Mouse (Mus musculus) stomach, postnatal 0 days (tissue): ENCODE data around the gene Clba1. TPM values are rescaled to one million over a fixed set of nuclear protein-coding genes. Genes with fewer than 3 reads are reported as not detected.

ENCODE experiments used
- ATAC-seq: fragments of 200-750 bp; cut with Nextera tagmentation; 2 replicates; pipeline ENCODE4 v1.8.0; 2017; ENCODE audit not compliant: low FRiP score, low TSS enrichment
- DNase-seq: peaks from one replicate; pipeline ENCODE4 v3.0.0-alpha.2; 2016; ENCODE audit warnings: low spot score
- H3K27ac ChIP-seq: fragments of 300-500 bp; sonication (generic); replicated peaks from 2 replicates; pipeline ENCODE4 v1.5.1; 2014; ENCODE audit warnings: mild to moderate bottlenecking, control low read depth
- H3K27me3 ChIP-seq: fragments of 300-500 bp; sonication (generic); 2 replicates; pipeline ENCODE4 v1.6.1; 2014; ENCODE audit warnings: low read length; ENCODE audit not compliant: control insufficient read depth, insufficient read depth
- H3K36me3 ChIP-seq: fragments of 300-500 bp; sonication (generic); 2 replicates; pipeline ENCODE4 v1.6.1; 2014; ENCODE audit warnings: low read length, mixed read lengths; ENCODE audit not compliant: control insufficient read depth, insufficient read depth
- H3K4me1 ChIP-seq: fragments of 300-500 bp; sonication (generic); replicated peaks from 2 replicates; pipeline ENCODE4 v1.6.1; 2014; ENCODE audit warnings: antibody characterized with exemption; ENCODE audit not compliant: control insufficient read depth, insufficient read depth
- H3K4me2 ChIP-seq: fragments of 300-500 bp; sonication (generic); replicated peaks from 2 replicates; pipeline ENCODE4 v1.6.1; 2014; ENCODE audit warnings: low read depth, mild to moderate bottlenecking, control low read depth, moderate library complexity
- H3K4me3 ChIP-seq: fragments of 300-500 bp; sonication (generic); 2 replicates; pipeline ENCODE4 v1.5.1; 2014; ENCODE audit warnings: low read depth, low read length, control low read depth
- H3K9ac ChIP-seq: fragments of 300-500 bp; sonication (generic); 2 replicates; pipeline ENCODE4 v1.6.1; 2014; ENCODE audit warnings: mild to moderate bottlenecking, low read length, control low read depth, mixed read lengths
- H3K9me3 ChIP-seq: fragments of 300-500 bp; sonication (generic); 2 replicates; pipeline ENCODE4 v1.6.1; 2016; ENCODE audit warnings: low read length; ENCODE audit not compliant: control insufficient read depth
- CTCF ChIP-seq: IDR thresholded peaks from 2 replicates; pipeline ENCODE4 v1.5.1; 2016; ENCODE audit warnings: antibody characterized with exemption, low read depth, mild to moderate bottlenecking, moderate library complexity
- EP300 ChIP-seq: optimal IDR thresholded peaks from 2 replicates; pipeline ENCODE3; 2016; ENCODE audit warnings: antibody characterized with exemption
- WGBS: fragments of 180-500 bp; shearing (Covaris S2); extraction: QIAGEN DNeasy Blood & Tissue Kit; methylation state at CpG from one replicate; pipeline ENCODE4 v1.1.7; 2014; 5-methylcytosine and 5-hydroxymethylcytosine counted together
- polyA plus RNA-seq: library from polyadenylated mRNA; unstranded; fragments of >200 nt; fragmentation: Nextera tagmentation; extraction: Ambion mirVana; gene quantifications from 2 replicates; pipeline ENCODE4 v1.2.1, GENCODE M21; 2015

Gene Clba1
- 6.8 and 7.0 TPM in 2 replicates for polyA plus RNA-seq

DNA sequence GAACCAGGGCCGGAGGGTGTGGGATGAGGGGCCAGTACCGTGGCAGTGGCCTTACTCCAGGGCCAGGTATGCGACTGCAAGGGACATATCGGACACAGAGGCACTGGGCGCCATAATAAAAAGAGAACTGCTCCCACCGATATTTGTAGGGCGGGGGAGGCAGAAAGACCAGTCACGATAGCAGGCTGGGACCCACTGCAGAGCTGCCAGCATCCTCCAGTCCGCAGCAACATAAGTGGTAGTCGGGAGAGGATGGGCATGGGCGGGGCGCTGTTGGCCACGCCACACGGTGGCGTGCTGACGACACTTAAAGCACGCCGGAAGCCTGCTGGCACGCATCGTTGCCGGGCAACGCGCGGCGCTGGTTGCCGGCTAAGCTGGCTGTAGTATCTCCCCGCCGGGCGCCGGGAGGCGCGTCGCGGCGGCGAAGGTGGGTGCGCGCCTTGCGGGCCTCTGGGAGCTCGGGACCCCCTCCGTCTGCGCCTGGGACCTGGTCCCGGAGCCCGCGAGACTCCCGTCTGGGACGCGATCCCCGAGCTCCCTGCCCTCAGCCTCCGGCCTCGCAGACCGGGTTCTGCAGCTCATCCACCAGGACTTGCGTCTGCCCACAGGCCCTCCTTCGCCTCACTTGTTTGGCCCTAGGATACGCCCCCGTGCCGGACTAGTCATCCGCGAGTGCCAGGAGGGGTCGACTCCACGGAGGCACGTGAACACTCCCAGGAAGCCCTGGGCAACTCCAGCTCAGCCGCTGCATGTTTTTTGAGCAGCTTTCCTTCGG is at the start of gene Clba1:
Gene Clba1, plus strand, starts transcription at position 351 of the 778 bp plus-strand sequence.
- Histone ChIP-seq H3K36me3 (no peaks in the 10 kb centered on the region; the same call in 1 of the 2 replicates), H3K9ac (peak within 1 kb of the TSS; percentile 68), H3K27me3 (no peaks in the 10 kb centered on the region), H3K27ac (peak within 1 kb of the TSS; percentile 40; the same call in 1 of the 2 replicates), H3K9me3 (no peaks in the 10 kb centered on the region), H3K4me3 (peak within 1 kb of the TSS; percentile 64), H3K4me2 (peak within 1 kb of the TSS; percentile 95), H3K4me1 (no peaks in the 10 kb centered on the region)
- ATAC-seq (peak; percentile 88), DNase-seq (peak; percentile 93)
- TF ChIP-seq CTCF, result peak; percentile 72
- TF ChIP-seq EP300, result no peak
- WGBS, result 2% methylated on average over 53 of the region's 64 CpGs

DNA sequence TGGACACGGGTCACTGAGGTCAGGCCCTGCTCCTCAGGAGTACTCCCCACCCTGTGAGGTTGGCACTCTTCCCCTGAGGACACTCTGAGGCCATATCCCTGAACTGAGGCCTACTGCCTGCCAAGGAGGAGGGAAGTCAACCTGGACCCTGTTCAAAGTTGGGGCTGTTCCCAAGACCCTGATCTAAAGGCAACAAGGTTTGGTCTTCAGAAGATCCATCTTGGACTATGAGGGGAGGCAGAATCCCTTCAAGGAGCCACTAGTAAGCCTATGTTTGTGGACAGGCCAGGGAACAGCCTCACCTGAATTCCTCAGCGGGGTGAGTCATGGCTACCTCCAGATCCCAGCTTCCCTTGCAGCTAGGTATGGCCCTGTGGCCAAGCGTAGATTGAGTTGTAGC is 49.3 kb upstream of the Clba1 start:
- no peaks in the 10 kb centered on the region for H3K4me1 ChIP-seq

DNA sequence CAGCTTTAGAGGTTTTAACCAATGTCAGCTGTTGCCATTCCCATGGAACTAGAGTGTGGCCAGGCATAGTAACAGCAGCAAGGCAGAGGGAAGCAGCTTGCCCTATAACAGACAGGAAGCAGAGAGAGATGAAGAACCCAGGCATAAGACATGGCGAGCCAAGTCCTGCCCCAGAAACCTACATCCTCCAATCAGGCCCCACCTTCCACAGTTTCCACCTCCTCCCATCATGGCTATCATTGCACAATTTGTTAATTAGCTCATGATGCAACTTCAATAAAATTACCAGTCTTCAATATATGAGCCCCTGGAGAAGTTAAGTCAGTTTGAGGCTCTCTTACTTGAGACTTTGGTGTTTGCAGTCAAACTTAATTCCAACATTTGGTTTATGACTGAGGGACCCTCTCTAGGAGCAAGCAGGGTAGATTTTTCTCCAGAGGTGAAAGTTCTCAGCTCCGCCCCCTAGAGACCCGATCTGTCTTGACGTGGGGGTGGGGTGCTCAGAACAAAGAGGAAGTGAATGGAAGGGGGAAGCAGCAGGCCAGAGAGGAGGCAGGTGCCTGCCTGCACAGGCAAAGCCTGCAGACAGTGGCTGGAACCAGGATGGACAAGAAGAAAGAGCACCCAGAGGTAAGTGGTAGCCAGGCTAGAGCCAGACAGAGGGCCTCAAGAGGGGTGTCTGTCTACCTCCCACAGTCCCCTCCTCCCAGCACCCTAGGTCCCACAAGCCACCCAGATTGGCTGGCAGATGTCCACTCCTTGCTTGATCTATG is 48.4 kb upstream of the Clba1 start, which contains the start of gene Pld4:
Gene Pld4, plus strand, starts transcription at position 502 of the 773 bp plus-strand sequence.
- H3K27me3 ChIP-seq, result no peaks in the 10 kb centered on the region
- no peak within 1 kb of the TSS for H3K27ac ChIP-seq
- TF ChIP-seq EP300, result no peak
- no peak for TF ChIP-seq CTCF
- no peak within 1 kb of the TSS for H3K9ac ChIP-seq
- H3K9me3 ChIP-seq, result no peaks in the 10 kb centered on the region
- ATAC-seq (0 out of 2 replicates have a peak, but pooled peaks have one; percentile 27), DNase-seq (no peak)
- H3K36me3 ChIP-seq, result no peaks in the 10 kb centered on the region
- no peak within 1 kb of the TSS for H3K4me3 ChIP-seq
- no peaks in the 10 kb centered on the region for H3K4me1 ChIP-seq
- no peak within 1 kb of the TSS for H3K4me2 ChIP-seq
- 34% methylated on average over 4 of the region's 4 CpGs for WGBS

More for the DNA sequence above, 49.3 kb upstream of the Clba1 start:
- WGBS, result 96% methylated on average over 3 of the region's 3 CpGs
- ATAC-seq (0 out of 2 replicates have a peak, but pooled peaks have one; percentile 32), DNase-seq (no peak)
- H3K27ac ChIP-seq, result no peak overlapping the region
- no peaks in the 10 kb centered on the region for H3K36me3 ChIP-seq
- H3K9me3 ChIP-seq, result no peaks in the 10 kb centered on the region
- H3K4me2 ChIP-seq, result no peak overlapping the region
- no peak overlapping the region for H3K9ac ChIP-seq
- no peaks in the 10 kb centered on the region for H3K27me3 ChIP-seq
- H3K4me3 ChIP-seq, result no peak overlapping the region
- TF ChIP-seq CTCF (no peak), EP300 (no peak)

DNA sequence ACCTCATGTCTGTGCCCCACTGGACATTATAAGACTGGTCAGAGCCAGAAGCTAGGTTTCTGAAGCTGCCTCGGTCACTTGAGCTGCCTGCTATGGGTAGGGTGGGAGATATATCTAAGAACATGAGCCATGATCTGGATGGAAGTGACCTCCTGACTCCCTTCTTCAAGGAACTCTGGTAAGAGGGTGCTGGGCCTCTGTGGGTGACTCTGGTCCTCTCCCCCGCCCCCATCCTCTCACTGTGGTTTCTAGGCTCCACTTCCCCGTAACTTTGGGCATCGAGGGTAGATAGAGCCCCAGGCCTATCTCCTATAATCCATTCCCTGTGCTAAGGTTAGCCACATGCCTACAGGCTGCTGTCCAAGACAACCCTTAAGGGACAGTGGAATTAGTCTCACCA is 47.3 kb upstream of the Clba1 start:
- no peak overlapping the region for H3K9ac ChIP-seq
- H3K27me3 ChIP-seq, result no peaks in the 10 kb centered on the region
- no peaks in the 10 kb centered on the region for H3K4me1 ChIP-seq
- no peaks in the 10 kb centered on the region for H3K36me3 ChIP-seq
- no peak overlapping the region for H3K27ac ChIP-seq
- TF ChIP-seq EP300, result no peak
- no peak for TF ChIP-seq CTCF
- DNase-seq (no peak), ATAC-seq (no peak)
- no peaks in the 10 kb centered on the region for H3K9me3 ChIP-seq
- H3K4me3 ChIP-seq, result no peak overlapping the region
- 91% methylated on average over 4 of the region's 4 CpGs for WGBS
- H3K4me2 ChIP-seq, result no peak overlapping the region

DNA sequence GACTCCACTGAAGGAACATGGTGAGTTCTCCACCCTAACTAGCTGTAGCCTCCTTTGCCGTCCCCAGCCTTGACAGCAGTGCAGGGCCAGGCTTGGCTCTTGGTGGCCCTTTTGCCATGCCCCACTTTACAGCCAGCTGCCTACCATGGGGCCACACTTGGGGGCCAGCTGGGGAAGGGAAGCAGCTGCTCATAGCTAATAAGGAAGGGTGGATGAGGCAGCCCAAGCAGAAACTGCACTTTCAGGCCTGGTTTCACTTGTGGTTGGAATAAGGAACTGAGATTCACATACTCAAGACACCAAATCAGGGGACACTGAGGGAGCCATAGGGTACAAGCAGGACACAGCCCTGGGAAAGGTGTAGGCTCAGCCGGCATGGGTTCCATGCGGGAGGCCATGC is 46.7 kb upstream of the Clba1 start:
- H3K27ac ChIP-seq, result no peak overlapping the region
- no peaks in the 10 kb centered on the region for H3K9me3 ChIP-seq
- no peak overlapping the region for H3K9ac ChIP-seq
- no peak overlapping the region for H3K4me2 ChIP-seq
- no peaks in the 10 kb centered on the region for H3K36me3 ChIP-seq
- no peaks in the 10 kb centered on the region for H3K4me1 ChIP-seq
- TF ChIP-seq CTCF, result no peak
- TF ChIP-seq EP300, result no peak
- no peak overlapping the region for H3K4me3 ChIP-seq
- no peak for DNase-seq
- 84% methylated on average over 3 of the region's 3 CpGs for WGBS
- 0 out of 2 replicates have a peak, but pooled peaks have one; percentile 19 for ATAC-seq
- H3K27me3 ChIP-seq, result no peaks in the 10 kb centered on the region
